Mouse (Mus musculus): ENCODE measurements at regions not wholly inside any gene's neighbourhood (a gene's known extent, or its start where the extent isn't known, plus 50 kb on each side); places are given as distances from the start of the nearest gene placed in this dataset.

DNA sequence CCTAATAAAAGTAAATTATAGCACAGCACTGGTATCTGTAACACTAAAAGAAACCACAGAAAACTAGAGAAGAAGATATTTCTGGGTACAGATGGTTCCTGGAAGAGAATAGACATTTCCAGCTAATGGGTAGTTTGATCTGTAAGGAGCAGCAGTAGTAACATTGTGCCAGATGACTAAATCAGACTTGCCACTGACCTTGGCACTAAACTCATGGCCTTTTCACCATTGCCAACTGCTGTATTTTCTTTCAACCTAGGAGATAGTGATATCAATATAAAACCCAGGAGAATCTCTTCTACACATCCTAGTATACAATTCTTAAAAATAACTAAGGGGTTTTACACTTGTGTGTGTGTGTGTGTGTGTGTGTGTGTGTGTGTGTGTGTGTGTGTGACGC is 170.8 kb downstream of the Kcnj2 start:
- ATAC-seq (ENCODE audit: insufficient read depth, low read depth) (no peak), DNase-seq (ENCODE audit: low spot score) (no peak)
- Histone ChIP-seq H3K9ac (replicated peaks; ENCODE audit: low read depth, low read length) (no peak overlapping the region), H3K4me3 (ENCODE audit: low read depth, low read length) (no peak overlapping the region), H3K9me3 (replicated peaks; ENCODE audit: control insufficient read depth, low read length) (no peaks in the 10 kb centered on the region), H3K4me1 (ENCODE audit: control insufficient read depth, insufficient read depth) (no peaks in the 10 kb centered on the region), H3K27me3 (ENCODE audit: control insufficient read depth, insufficient read depth, low read length) (no peaks in the 10 kb centered on the region), H3K36me3 (replicated peaks; ENCODE audit: control insufficient read depth, insufficient read depth, low read length) (no peaks in the 10 kb centered on the region), H3K4me2 (ENCODE audit: low read depth, low read length) (no peak overlapping the region), H3K27ac (ENCODE audit: low read depth) (no peak overlapping the region)
- 85% methylated on average over 1 of the region's 1 CpGs for WGBS
- TF ChIP-seq CTCF (IDR thresholded peaks at IDR 0.05; ENCODE audit: low read depth) (no peak), EP300 (IDR thresholded peaks at IDR 0.05; ENCODE audit: low read depth) (no peak)

GRCm38 (mm10) chr11:111239784-111240183 is 173.8 kb downstream of the Kcnj2 start:
- TF ChIP-seq CTCF (IDR thresholded peaks at IDR 0.05; ENCODE audit: low read depth) = no peak
- no peak for TF ChIP-seq EP300 (IDR thresholded peaks at IDR 0.05; ENCODE audit: low read depth)
- no peak overlapping the region for H3K4me2 ChIP-seq (ENCODE audit: low read depth, low read length)
- ATAC-seq (ENCODE audit: insufficient read depth, low read depth) (no peak), DNase-seq (ENCODE audit: low spot score) (no peak)
- no peak overlapping the region for H3K4me3 ChIP-seq (ENCODE audit: low read depth, low read length)
- no peaks in the 10 kb centered on the region for H3K9me3 ChIP-seq (replicated peaks; ENCODE audit: control insufficient read depth, low read length)
- no peaks in the 10 kb centered on the region for H3K36me3 ChIP-seq (replicated peaks; ENCODE audit: control insufficient read depth, insufficient read depth, low read length)
- WGBS = 74% methylated on average over 3 of the region's 3 CpGs
- H3K4me1 ChIP-seq (ENCODE audit: control insufficient read depth, insufficient read depth) = no peaks in the 10 kb centered on the region
- H3K27ac ChIP-seq (ENCODE audit: low read depth) = no peak overlapping the region
- H3K27me3 ChIP-seq (ENCODE audit: control insufficient read depth, insufficient read depth, low read length) = no peaks in the 10 kb centered on the region
- H3K9ac ChIP-seq (replicated peaks; ENCODE audit: low read depth, low read length) = no peak overlapping the region

DNA sequence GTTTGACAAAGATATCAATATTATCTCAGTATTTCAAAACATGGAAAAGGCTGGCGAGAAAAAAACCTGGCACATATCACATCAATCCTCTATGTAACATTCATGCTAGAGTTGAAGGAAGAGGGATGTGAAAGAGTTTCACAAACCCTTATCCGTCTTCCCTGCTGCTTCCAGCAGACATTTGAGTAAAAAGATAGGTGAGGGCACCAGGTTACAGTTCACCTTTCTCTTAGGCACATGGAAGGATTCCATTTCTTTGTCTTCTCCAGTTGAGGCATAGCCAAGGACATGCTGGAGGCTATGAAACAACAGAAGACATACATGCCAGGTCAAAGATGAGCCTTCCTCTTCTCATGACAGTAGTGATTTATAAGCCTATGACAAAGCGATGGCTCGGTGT is 186.3 kb downstream of the Kcnj2 start:
- Histone ChIP-seq H3K27ac (ENCODE audit: low read depth) (no peak overlapping the region), H3K4me3 (ENCODE audit: low read depth, low read length) (no peak overlapping the region), H3K4me1 (ENCODE audit: control insufficient read depth, insufficient read depth) (peaks cover 6% of the 10 kb centered on the region; the same call in 1 of the 2 replicates), H3K36me3 (replicated peaks; ENCODE audit: control insufficient read depth, insufficient read depth, low read length) (no peaks in the 10 kb centered on the region), H3K9ac (replicated peaks; ENCODE audit: low read depth, low read length) (no peak overlapping the region), H3K4me2 (ENCODE audit: low read depth, low read length) (no peak overlapping the region), H3K9me3 (replicated peaks; ENCODE audit: control insufficient read depth, low read length) (no peaks in the 10 kb centered on the region), H3K27me3 (ENCODE audit: control insufficient read depth, insufficient read depth, low read length) (no peaks in the 10 kb centered on the region)
- DNase-seq (ENCODE audit: low spot score) (no peak), ATAC-seq (ENCODE audit: insufficient read depth, low read depth) (no peak)
- 81% methylated on average over 4 of the region's 4 CpGs for WGBS
- no peak for TF ChIP-seq CTCF (IDR thresholded peaks at IDR 0.05; ENCODE audit: low read depth)
- no peak for TF ChIP-seq EP300 (IDR thresholded peaks at IDR 0.05; ENCODE audit: low read depth)

- Histone ChIP-seq H3K9me3 (replicated peaks; ENCODE audit: control insufficient read depth, low read length) (no peaks in the 10 kb centered on the region), H3K27ac (ENCODE audit: low read depth) (no peak overlapping the region), H3K36me3 (replicated peaks; ENCODE audit: control insufficient read depth, insufficient read depth, low read length) (no peaks in the 10 kb centered on the region), H3K4me2 (ENCODE audit: low read depth, low read length) (no peak overlapping the region), H3K9ac (replicated peaks; ENCODE audit: low read depth, low read length) (no peak overlapping the region), H3K4me1 (ENCODE audit: control insufficient read depth, insufficient read depth) (no peaks in the 10 kb centered on the region), H3K4me3 (ENCODE audit: low read depth, low read length) (no peak overlapping the region), H3K27me3 (ENCODE audit: control insufficient read depth, insufficient read depth, low read length) (no peaks in the 10 kb centered on the region)
- TF ChIP-seq EP300 (IDR thresholded peaks at IDR 0.05; ENCODE audit: low read depth) (no peak), CTCF (IDR thresholded peaks at IDR 0.05; ENCODE audit: low read depth) (no peak)
- no peak for ATAC-seq (ENCODE audit: insufficient read depth, low read depth)
- no peak for DNase-seq (ENCODE audit: low spot score)
- WGBS = 68% methylated on average over 3 of the region's 3 CpGs
Observed at GRCm38 (mm10) chr11:111256596-111256995, 190.6 kb downstream of the Kcnj2 start.

GRCm38 (mm10) chr11:111260691-111261383 is 194.9 kb downstream of the Kcnj2 start:
- ATAC-seq (ENCODE audit: insufficient read depth, low read depth) (no peak), DNase-seq (ENCODE audit: low spot score) (no peak)
- Histone ChIP-seq H3K36me3 (replicated peaks; ENCODE audit: control insufficient read depth, insufficient read depth, low read length) (no peaks in the 10 kb centered on the region), H3K4me1 (ENCODE audit: control insufficient read depth, insufficient read depth) (no peaks in the 10 kb centered on the region), H3K4me3 (ENCODE audit: low read depth, low read length) (no peak overlapping the region), H3K9ac (replicated peaks; ENCODE audit: low read depth, low read length) (no peak overlapping the region), H3K4me2 (ENCODE audit: low read depth, low read length) (no peak overlapping the region), H3K9me3 (replicated peaks; ENCODE audit: control insufficient read depth, low read length) (no peaks in the 10 kb centered on the region), H3K27ac (ENCODE audit: low read depth) (no peak overlapping the region), H3K27me3 (ENCODE audit: control insufficient read depth, insufficient read depth, low read length) (no peaks in the 10 kb centered on the region)
- 81% methylated on average over 11 of the region's 11 CpGs for WGBS
- TF ChIP-seq CTCF (IDR thresholded peaks at IDR 0.05; ENCODE audit: low read depth) (no peak), EP300 (IDR thresholded peaks at IDR 0.05; ENCODE audit: low read depth) (no peak)

GRCm38 (mm10) chr11:111273651-111274050 is 207.7 kb downstream of the Kcnj2 start:
- H3K4me2 ChIP-seq (ENCODE audit: low read depth, low read length) = no peak overlapping the region
- H3K9me3 ChIP-seq (replicated peaks; ENCODE audit: control insufficient read depth, low read length) = no peaks in the 10 kb centered on the region
- TF ChIP-seq CTCF (IDR thresholded peaks at IDR 0.05; ENCODE audit: low read depth) (no peak), EP300 (IDR thresholded peaks at IDR 0.05; ENCODE audit: low read depth) (no peak)
- H3K4me1 ChIP-seq (ENCODE audit: control insufficient read depth, insufficient read depth) = no peaks in the 10 kb centered on the region
- no peak overlapping the region for H3K27ac ChIP-seq (ENCODE audit: low read depth)
- no peak overlapping the region for H3K4me3 ChIP-seq (ENCODE audit: low read depth, low read length)
- H3K36me3 ChIP-seq (replicated peaks; ENCODE audit: control insufficient read depth, insufficient read depth, low read length) = no peaks in the 10 kb centered on the region
- DNase-seq (ENCODE audit: low spot score) (no peak), ATAC-seq (ENCODE audit: insufficient read depth, low read depth) (no peak)
- H3K9ac ChIP-seq (replicated peaks; ENCODE audit: low read depth, low read length) = no peak overlapping the region
- no peaks in the 10 kb centered on the region for H3K27me3 ChIP-seq (ENCODE audit: control insufficient read depth, insufficient read depth, low read length)
